Mouse (Mus musculus) midbrain, embryonic 16.5 days (tissue): ENCODE measurements around the gene Mdfic. TPM values are rescaled to one million over a fixed set of nuclear protein-coding genes. Genes with fewer than 3 reads are reported as not detected.
A peak's percentile ranks its signal among the peaks of the same experiment; 100 is the strongest.
"Not testable (repeated sequence)": the region's sequence is repeated elsewhere in the genome, so short reads cannot be mapped to it uniquely, and the experiment has no call there.

Experiments
- ATAC-seq: fragments of 200-750 bp; cut with Nextera tagmentation; 2 replicates; pipeline ENCODE4 v1.8.0; 2017; ENCODE audit warnings: moderate TSS enrichment
- H3K27ac ChIP-seq: fragments of 300-500 bp; sonication (generic); 2 replicates; pipeline ENCODE4 v1.5.1; 2014; ENCODE audit warnings: mild to moderate bottlenecking, low read length, mixed read lengths
- H3K27me3 ChIP-seq: fragments of 300-500 bp; sonication (generic); 2 replicates; pipeline ENCODE4 v1.6.1; 2014; ENCODE audit warnings: low read depth, low read length, mixed read lengths; ENCODE audit not compliant: control insufficient read depth, insufficient read depth
- H3K36me3 ChIP-seq: fragments of 300-500 bp; sonication (generic); 2 replicates; pipeline ENCODE4 v1.6.1; 2014; ENCODE audit warnings: mild to moderate bottlenecking, low read length, moderate library complexity, mixed read lengths; ENCODE audit not compliant: control insufficient read depth, insufficient read depth
- H3K4me1 ChIP-seq: fragments of 300-500 bp; sonication (generic); 2 replicates; pipeline ENCODE4 v1.6.1; 2014; ENCODE audit warnings: mild to moderate bottlenecking, low read length, mixed read lengths; ENCODE audit not compliant: control insufficient read depth, insufficient read depth
- H3K4me2 ChIP-seq: fragments of 300-500 bp; sonication (generic); 2 replicates; pipeline ENCODE4 v1.6.1; 2014; ENCODE audit warnings: mild to moderate bottlenecking, low read length, mixed read lengths
- H3K4me3 ChIP-seq: fragments of 300-500 bp; sonication (generic); 2 replicates; pipeline ENCODE4 v1.5.1; 2014; ENCODE audit warnings: low read depth, mild to moderate bottlenecking, low read length, moderate library complexity, mixed read lengths
- H3K9ac ChIP-seq: fragments of 300-500 bp; sonication (generic); 2 replicates; pipeline ENCODE4 v1.6.1; 2014; ENCODE audit warnings: low read depth, low read length, mixed read lengths
- H3K9me3 ChIP-seq: fragments of 300-500 bp; sonication (generic); replicated peaks from 2 replicates; pipeline ENCODE4 v1.6.1; 2014; ENCODE audit warnings: mild to moderate bottlenecking, low read length, mixed read lengths; ENCODE audit not compliant: control insufficient read depth, poor library complexity, severe bottlenecking
- WGBS: fragments of 180-500 bp; shearing (Covaris S2); extraction: QIAGEN DNeasy Blood & Tissue Kit; methylation state at CpG from one replicate; pipeline ENCODE4 v1.1.7; 2014; 5-methylcytosine and 5-hydroxymethylcytosine counted together
- polyA plus RNA-seq: library from polyadenylated mRNA; unstranded; fragments of >200 nt; fragmentation: Nextera tagmentation; extraction: Ambion mirVana; gene quantifications from 2 replicates; pipeline ENCODE4 v1.2.1, GENCODE M21; 2015

Mdfic gene
- polyA plus RNA-seq, 1 experiment from 2014 or later = 1.1 TPM

GRCm38 (mm10) chr6:15720818-15721715, 606 bp downstream of the Mdfic start:
- H3K4me2 ChIP-seq = peak overlapping the region; percentile 100
- peak overlapping the region; percentile 62 for H3K4me3 ChIP-seq
- H3K36me3 ChIP-seq = no peaks in the 10 kb centered on the region
- peaks cover 7% of the 10 kb centered on the region; the same call in 1 of the 2 replicates for H3K4me1 ChIP-seq
- H3K9ac ChIP-seq = peak overlapping the region; percentile 74
- no peak overlapping the region for H3K27ac ChIP-seq
- no peaks in the 10 kb centered on the region for H3K9me3 ChIP-seq
- under 1% methylated on average over 50 of the region's 60 CpGs for WGBS
- H3K27me3 ChIP-seq = peaks cover 4% of the 10 kb centered on the region; the same call in 1 of the 2 replicates
- ATAC-seq = peak; percentile 77

- ATAC-seq = no peak
- peak overlapping the region; percentile 74; the same call in 1 of the 2 replicates for H3K9ac ChIP-seq
- peaks cover 4% of the 10 kb centered on the region; the same call in 1 of the 2 replicates for H3K27me3 ChIP-seq
- no peaks in the 10 kb centered on the region for H3K9me3 ChIP-seq
- peak overlapping the region; percentile 100 for H3K4me2 ChIP-seq
- peak overlapping the region; percentile 62 for H3K4me3 ChIP-seq
- no peaks in the 10 kb centered on the region for H3K36me3 ChIP-seq
- H3K27ac ChIP-seq = no peak overlapping the region
- 38% methylated on average over 5 of the region's 5 CpGs for WGBS
- peaks cover 7% of the 10 kb centered on the region; the same call in 1 of the 2 replicates for H3K4me1 ChIP-seq
These were observed 1.2 kb downstream of the Mdfic start for GRCm38 (mm10) chr6:15721716-15722031.

GRCm38 (mm10) chr6:15722631-15723030, 2.2 kb downstream of the Mdfic start:
- not testable (repeated sequence) for H3K36me3 ChIP-seq, H3K9ac ChIP-seq, H3K4me2 ChIP-seq, H3K4me3 ChIP-seq, H3K9me3 ChIP-seq, H3K4me1 ChIP-seq, ATAC-seq, H3K27ac ChIP-seq, H3K27me3 ChIP-seq
- 94% methylated on average over 7 of the region's 8 CpGs for WGBS

GRCm38 (mm10) chr6:15724304-15724703, 3.8 kb downstream of the Mdfic start:
- Histone ChIP-seq H3K9ac (no peak overlapping the region), H3K27me3 (peaks cover 4% of the 10 kb centered on the region; the same call in 1 of the 2 replicates), H3K4me3 (no peak overlapping the region), H3K27ac (no peak overlapping the region), H3K9me3 (no peaks in the 10 kb centered on the region), H3K4me2 (no peak overlapping the region), H3K4me1 (peaks cover 7% of the 10 kb centered on the region; the same call in 1 of the 2 replicates), H3K36me3 (no peaks in the 10 kb centered on the region)
- WGBS = 72% methylated on average over 4 of the region's 4 CpGs
- no peak for ATAC-seq

- Histone ChIP-seq H3K27me3 (peaks cover 3% of the 10 kb centered on the region; the same call in 1 of the 2 replicates), H3K4me3 (no peak overlapping the region), H3K9ac (no peak overlapping the region), H3K36me3 (no peaks in the 10 kb centered on the region), H3K27ac (no peak overlapping the region), H3K9me3 (no peaks in the 10 kb centered on the region), H3K4me1 (peaks cover 2% of the 10 kb centered on the region; the same call in 1 of the 2 replicates), H3K4me2 (no peak overlapping the region)
- 92% methylated on average over 6 of the region's 6 CpGs for WGBS
- no peak for ATAC-seq
These were observed 6.0 kb downstream of the Mdfic start for GRCm38 (mm10) chr6:15726422-15726821.

GRCm38 (mm10) chr6:15727681-15728410, 7.4 kb downstream of the Mdfic start:
- no peaks in the 10 kb centered on the region for H3K4me1 ChIP-seq
- no peaks in the 10 kb centered on the region for H3K36me3 ChIP-seq
- WGBS = 54% methylated on average over 4 of the region's 4 CpGs
- no peak overlapping the region for H3K27ac ChIP-seq
- no peak overlapping the region for H3K4me3 ChIP-seq
- no peak for ATAC-seq
- H3K9me3 ChIP-seq = no peaks in the 10 kb centered on the region
- H3K4me2 ChIP-seq = no peak overlapping the region
- no peaks in the 10 kb centered on the region for H3K27me3 ChIP-seq
- no peak overlapping the region for H3K9ac ChIP-seq

- Histone ChIP-seq H3K9me3 (no peaks in the 10 kb centered on the region), H3K27me3 (no peaks in the 10 kb centered on the region), H3K4me2 (no peak overlapping the region), H3K36me3 (no peaks in the 10 kb centered on the region), H3K4me1 (no peaks in the 10 kb centered on the region), H3K27ac (no peak overlapping the region), H3K9ac (no peak overlapping the region), H3K4me3 (no peak overlapping the region)
- no peak for ATAC-seq
- 90% methylated on average over 6 of the region's 6 CpGs for WGBS
These were observed 8.6 kb downstream of the Mdfic start for GRCm38 (mm10) chr6:15728844-15729577.

- Histone ChIP-seq H3K27me3 (no peaks in the 10 kb centered on the region), H3K27ac (no peak overlapping the region), H3K9me3 (no peaks in the 10 kb centered on the region), H3K4me1 (no peaks in the 10 kb centered on the region), H3K9ac (no peak overlapping the region), H3K4me3 (no peak overlapping the region), H3K4me2 (no peak overlapping the region), H3K36me3 (no peaks in the 10 kb centered on the region)
- 95% methylated on average over 2 of the region's 2 CpGs for WGBS
- no peak for ATAC-seq
These were observed 9.8 kb downstream of the Mdfic start for GRCm38 (mm10) chr6:15730258-15730657.
